Mouse (Mus musculus) liver, embryonic 16.5 days (tissue): ENCODE measurements around the gene Nprl3. TPM values are rescaled to one million over a fixed set of nuclear protein-coding genes. Genes with fewer than 3 reads are reported as not detected.

Experiments
- ATAC-seq: fragments of 200-750 bp; cut with Nextera tagmentation; 2 replicates; pipeline ENCODE4 v1.8.0; 2017; ENCODE audit warnings: low read depth, mild to moderate bottlenecking, moderate number of reproducible peaks, moderate library complexity
- H3K27ac ChIP-seq: fragments of 300-500 bp; sonication (generic); 2 replicates; pipeline ENCODE4 v1.5.1; 2014; ENCODE audit warnings: mild to moderate bottlenecking, low read length
- H3K27me3 ChIP-seq: fragments of 300-500 bp; sonication (generic); 2 replicates; pipeline ENCODE4 v1.6.1; 2014; ENCODE audit warnings: low read depth, low read length, mixed read lengths; ENCODE audit not compliant: control insufficient read depth, insufficient read depth
- H3K36me3 ChIP-seq: fragments of 300-500 bp; sonication (generic); 2 replicates; pipeline ENCODE4 v1.6.1; 2014; ENCODE audit warnings: mild to moderate bottlenecking; ENCODE audit not compliant: control insufficient read depth, insufficient read depth
- H3K4me1 ChIP-seq: fragments of 300-500 bp; sonication (generic); 2 replicates; pipeline ENCODE4 v1.6.1; 2014; ENCODE audit warnings: low read depth, low read length, mixed read lengths; ENCODE audit not compliant: control insufficient read depth
- H3K4me2 ChIP-seq: fragments of 300-500 bp; sonication (generic); 2 replicates; pipeline ENCODE4 v1.6.1; 2014; ENCODE audit warnings: low read depth, low read length, mixed read lengths
- H3K4me3 ChIP-seq: fragments of 300-500 bp; sonication (generic); 2 replicates; pipeline ENCODE4 v1.5.1; 2014; ENCODE audit warnings: low read depth, mild to moderate bottlenecking, low read length
- H3K9ac ChIP-seq: fragments of 300-500 bp; sonication (generic); 2 replicates; pipeline ENCODE4 v1.6.1; 2014; ENCODE audit warnings: low read depth, low read length
- H3K9me3 ChIP-seq: fragments of 300-500 bp; sonication (generic); replicated peaks from 2 replicates; pipeline ENCODE4 v1.6.1; 2016; ENCODE audit warnings: low read length; ENCODE audit not compliant: control insufficient read depth
- whole genome bisulfite sequencing: fragments of 180-500 bp; shearing (Covaris S2); extraction: QIAGEN DNeasy Blood & Tissue Kit; methylation state at CpG from one replicate; pipeline ENCODE4 v1.1.7; 2014; ENCODE audit not compliant: insufficient replicate concordance; 5-methylcytosine and 5-hydroxymethylcytosine counted together
- polyA plus RNA-seq: library from polyadenylated mRNA; unstranded; fragments of >200 nt; fragmentation: Nextera tagmentation; extraction: Ambion mirVana; gene quantifications from 2 replicates; pipeline ENCODE4 v1.2.1, GENCODE M21; 2015

Gene Nprl3
- polyA plus RNA-seq, 1 experiment from 2014 or later = 30.8 TPM

DNA sequence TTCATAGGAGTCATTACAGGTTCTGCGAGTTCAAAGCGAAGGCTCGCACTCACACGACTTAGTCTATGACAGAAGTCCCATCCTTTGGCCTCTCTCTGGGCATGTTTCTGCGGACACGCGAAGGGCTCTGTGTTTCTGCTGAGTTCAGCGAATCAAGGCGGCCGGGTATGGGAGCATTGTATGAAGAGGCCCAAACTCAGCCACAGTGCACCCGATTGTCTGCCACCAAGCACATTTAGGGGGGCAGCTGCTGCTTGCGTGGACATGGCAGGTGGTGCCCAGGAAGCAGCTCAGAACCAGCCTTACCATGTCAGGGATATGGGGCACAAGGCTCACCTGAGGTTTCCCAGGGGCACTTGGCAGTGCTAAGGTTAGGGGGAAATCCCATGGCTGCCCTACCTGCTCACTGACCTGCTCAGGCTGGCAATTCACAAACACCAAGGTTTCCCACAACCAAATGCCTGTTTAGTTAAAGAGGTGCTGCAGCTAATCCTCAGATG is 11.0 kb upstream of the Nprl3 start:
- Histone ChIP-seq H3K4me1 (peaks cover 29% of the 10 kb centered on the region), H3K4me3 (no peak overlapping the region), H3K36me3 (no peaks in the 10 kb centered on the region), H3K4me2 (no peak overlapping the region), H3K9me3 (no peaks in the 10 kb centered on the region), H3K27ac (no peak overlapping the region), H3K27me3 (peaks cover 16% of the 10 kb centered on the region), H3K9ac (peak overlapping the region; percentile 17; the same call in 1 of the 2 replicates)
- no peak for ATAC-seq
- WGBS = 76% methylated on average over 12 of the region's 12 CpGs

- Histone ChIP-seq H3K4me1 (peaks cover 29% of the 10 kb centered on the region), H3K4me2 (no peak overlapping the region), H3K9ac (no peak overlapping the region), H3K27me3 (peaks cover 16% of the 10 kb centered on the region), H3K9me3 (no peaks in the 10 kb centered on the region), H3K36me3 (no peaks in the 10 kb centered on the region), H3K27ac (no peak overlapping the region), H3K4me3 (no peak overlapping the region)
- WGBS = 69% methylated on average over 21 of the region's 21 CpGs
- no peak for ATAC-seq
Observed at GRCm38 (mm10) chr11:32277736-32278457, 10.4 kb upstream of the Nprl3 start.

- WGBS = 72% methylated on average over 3 of the region's 3 CpGs
- no peaks in the 10 kb centered on the region for H3K9me3 ChIP-seq
- no peaks in the 10 kb centered on the region for H3K36me3 ChIP-seq
- no peak within 1 kb of the TSS for H3K4me3 ChIP-seq
- no peak for ATAC-seq
- peaks cover 16% of the 10 kb centered on the region for H3K27me3 ChIP-seq
- peaks cover 25% of the 10 kb centered on the region for H3K4me1 ChIP-seq
- H3K4me2 ChIP-seq = no peak within 1 kb of the TSS
- H3K27ac ChIP-seq = peak within 1 kb of the TSS; percentile 43; the same call in 1 of the 2 replicates
- H3K9ac ChIP-seq = 0 out of 2 replicates have a peak within 1 kb of the TSS, but pooled peaks have one; percentile 23
Observed at GRCm38 (mm10) chr11:32276347-32276746, 8.8 kb upstream of the Nprl3 start, which contains the start of gene Hba-x. Hba-x (plus strand) TSS chr11:32276400.

DNA sequence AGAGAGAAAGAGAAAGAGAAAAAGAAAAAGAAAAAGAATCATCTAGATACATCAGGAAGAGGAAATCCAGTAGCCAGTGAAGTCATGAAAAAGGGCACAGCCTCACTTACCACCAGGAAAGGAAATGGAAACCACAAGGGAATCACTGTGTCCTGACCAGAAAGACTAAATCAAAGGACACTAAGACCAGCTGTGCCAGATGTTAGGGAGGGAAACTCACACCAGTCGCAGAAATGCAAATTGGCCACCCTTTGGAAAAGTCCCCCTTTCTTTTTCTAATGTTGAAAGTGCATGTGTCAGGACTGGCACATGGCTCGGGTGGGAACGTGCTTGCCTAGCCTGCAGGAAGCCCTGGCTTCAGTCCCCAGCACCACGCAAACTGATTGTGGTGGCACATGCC is 3.7 kb upstream of the Nprl3 start:
- Histone ChIP-seq H3K9ac (peak overlapping the region; percentile 45), H3K4me2 (no peak overlapping the region), H3K9me3 (no peaks in the 10 kb centered on the region), H3K4me3 (no peak overlapping the region), H3K36me3 (no peaks in the 10 kb centered on the region), H3K27me3 (no peaks in the 10 kb centered on the region), H3K27ac (peak overlapping the region; percentile 73), H3K4me1 (peaks cover 40% of the 10 kb centered on the region)
- 42% methylated on average over 4 of the region's 4 CpGs for WGBS
- no peak for ATAC-seq

GRCm38 (mm10) chr11:32268952-32269351 is 1.4 kb upstream of the Nprl3 start:
- peak; percentile 87 for ATAC-seq
- Histone ChIP-seq H3K36me3 (no peaks in the 10 kb centered on the region), H3K4me3 (peak overlapping the region; percentile 85), H3K27me3 (no peaks in the 10 kb centered on the region), H3K9me3 (no peaks in the 10 kb centered on the region), H3K4me1 (peaks cover 57% of the 10 kb centered on the region), H3K27ac (peak overlapping the region; percentile 99), H3K4me2 (peak overlapping the region; percentile 74), H3K9ac (peak overlapping the region; percentile 98)
- WGBS = 19% methylated on average over 5 of the region's 5 CpGs

GRCm38 (mm10) chr11:32267964-32268363 is 457 bp upstream of the Nprl3 start:
- peak overlapping the region; percentile 85 for H3K4me3 ChIP-seq
- H3K4me1 ChIP-seq = peaks cover 64% of the 10 kb centered on the region
- WGBS = 17% methylated on average over 5 of the region's 5 CpGs
- H3K4me2 ChIP-seq = peak overlapping the region; percentile 74
- peak overlapping the region; percentile 98 for H3K9ac ChIP-seq
- no peaks in the 10 kb centered on the region for H3K27me3 ChIP-seq
- H3K27ac ChIP-seq = peak overlapping the region; percentile 99
- no peaks in the 10 kb centered on the region for H3K36me3 ChIP-seq
- H3K9me3 ChIP-seq = no peaks in the 10 kb centered on the region
- ATAC-seq = peak; percentile 3; the same call in 1 of the 2 replicates

GRCm38 (mm10) chr11:32266776-32267175 is 731 bp downstream of the Nprl3 start:
- Histone ChIP-seq H3K4me2 (peak overlapping the region; percentile 74), H3K27ac (peak overlapping the region; percentile 99), H3K9ac (peak overlapping the region; percentile 98), H3K36me3 (no peaks in the 10 kb centered on the region; the same call in 1 of the 2 replicates), H3K27me3 (no peaks in the 10 kb centered on the region), H3K4me1 (peaks cover 71% of the 10 kb centered on the region), H3K4me3 (peak overlapping the region; percentile 85), H3K9me3 (no peaks in the 10 kb centered on the region)
- ATAC-seq = no peak
- WGBS = 22% methylated on average over 6 of the region's 6 CpGs

DNA sequence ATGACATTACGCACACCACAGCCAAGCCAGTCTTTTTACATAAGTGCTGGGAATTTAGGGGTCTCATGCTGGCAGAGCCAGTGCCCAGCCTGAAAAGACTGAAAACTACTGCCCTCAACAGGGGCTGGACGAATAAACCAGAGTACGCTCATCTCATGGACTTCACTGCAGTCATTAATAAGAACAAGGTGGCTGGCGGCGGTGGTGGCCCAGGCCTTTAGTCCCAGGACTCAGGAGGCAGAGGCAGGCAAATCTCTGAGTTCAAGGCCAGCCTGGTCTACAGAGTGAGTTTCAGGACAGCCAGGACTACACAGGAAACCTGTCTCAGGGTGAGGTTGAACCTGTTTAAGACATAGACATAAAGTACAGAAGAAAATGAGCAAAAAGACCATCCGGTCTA is 1.3 kb downstream of the Nprl3 start:
- H3K27ac ChIP-seq = peak overlapping the region; percentile 99
- peak overlapping the region; percentile 54 for H3K9ac ChIP-seq
- H3K4me1 ChIP-seq = peaks cover 65% of the 10 kb centered on the region
- WGBS = 82% methylated on average over 6 of the region's 6 CpGs
- ATAC-seq = no peak
- H3K27me3 ChIP-seq = no peaks in the 10 kb centered on the region
- H3K4me2 ChIP-seq = peak overlapping the region; percentile 15
- no peaks in the 10 kb centered on the region; the same call in 1 of the 2 replicates for H3K36me3 ChIP-seq
- H3K4me3 ChIP-seq = no peak overlapping the region
- H3K9me3 ChIP-seq = no peaks in the 10 kb centered on the region

GRCm38 (mm10) chr11:32265117-32265738 is 2.3 kb downstream of the Nprl3 start:
- ATAC-seq = peak; percentile 73
- H3K9ac ChIP-seq = peak overlapping the region; percentile 68
- peaks cover 59% of the 10 kb centered on the region for H3K4me1 ChIP-seq
- no peaks in the 10 kb centered on the region for H3K9me3 ChIP-seq
- no peaks in the 10 kb centered on the region for H3K27me3 ChIP-seq
- H3K27ac ChIP-seq = peak overlapping the region; percentile 99
- H3K36me3 ChIP-seq = peaks cover 4% of the 10 kb centered on the region; the same call in 1 of the 2 replicates
- H3K4me3 ChIP-seq = no peak overlapping the region
- 46% methylated on average over 3 of the region's 3 CpGs for WGBS
- H3K4me2 ChIP-seq = peak overlapping the region; percentile 45
